Mouse (Mus musculus): ENCODE results near the gene Fam69a.

The Fam69a gene

DNA sequence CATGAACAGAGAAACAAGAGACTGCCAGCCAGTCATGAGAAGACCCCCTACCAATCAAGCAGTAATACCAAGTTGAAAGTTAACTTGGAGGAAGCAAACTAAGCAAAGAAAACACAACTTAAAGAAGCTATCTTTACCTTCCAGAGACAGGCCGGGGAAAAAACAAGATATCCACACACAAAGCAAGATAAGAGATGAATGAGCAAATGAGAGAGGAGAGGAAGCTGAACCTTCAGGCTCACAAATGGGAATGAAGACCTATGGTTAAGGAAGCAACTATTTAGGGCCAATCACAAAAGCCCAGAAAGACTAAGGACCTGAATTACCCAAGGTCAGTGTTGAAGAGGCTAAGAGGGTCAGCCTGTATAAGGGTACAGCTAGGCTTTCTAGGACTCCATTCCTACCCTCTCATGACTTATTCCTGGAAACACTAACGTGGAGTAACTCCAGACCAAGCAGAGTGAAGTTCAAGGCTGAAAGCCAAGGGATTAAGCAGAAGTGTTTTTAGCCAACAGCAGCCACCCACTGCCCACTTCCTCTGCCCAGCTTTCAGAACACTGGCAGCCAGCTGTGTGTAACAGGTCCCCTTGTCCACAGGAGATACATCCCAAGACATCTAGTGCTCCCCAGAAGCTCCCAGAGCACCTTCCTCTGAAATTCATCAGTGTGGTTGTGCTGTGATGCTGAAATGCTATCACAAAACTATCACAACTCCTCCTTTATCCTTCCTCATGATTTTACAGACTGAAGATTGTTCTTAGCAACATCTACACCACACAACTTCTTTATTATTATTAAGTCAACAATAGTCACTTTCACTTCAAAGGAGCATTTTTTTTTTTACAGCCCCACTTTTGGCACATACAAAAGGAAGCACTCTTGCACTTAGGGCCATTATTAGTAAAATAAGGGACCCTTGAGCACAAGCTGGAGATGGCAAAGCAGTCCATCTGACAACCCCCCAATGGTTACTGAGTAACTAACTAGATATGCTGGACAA is 120.5 kb downstream of the Fam69a start:
- DNase-seq (ENCODE audit: extremely low spot score, low read depth, low spot score): no peak

DNA sequence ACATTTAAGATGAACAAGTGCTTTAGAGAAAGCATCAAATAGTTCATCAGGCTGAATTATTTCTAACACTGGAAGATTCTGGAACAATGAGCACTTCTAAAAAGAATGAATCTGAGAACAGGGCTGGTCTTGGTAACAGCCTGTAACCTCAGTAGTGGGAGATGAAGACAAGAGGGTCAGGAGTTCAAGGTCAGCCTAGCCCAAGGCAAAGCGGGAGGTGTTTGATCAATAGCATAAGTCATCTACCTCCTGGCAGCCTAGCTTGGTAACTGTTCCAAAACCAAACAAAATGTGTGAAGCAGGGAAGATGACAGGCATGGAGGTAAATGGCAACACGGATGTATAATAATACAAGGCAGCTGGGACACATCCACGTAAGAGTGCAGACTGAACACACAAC is 122.9 kb downstream of the Fam69a start:
- DNase-seq (ENCODE audit: extremely low spot score, low read depth, low spot score): no peak

DNA sequence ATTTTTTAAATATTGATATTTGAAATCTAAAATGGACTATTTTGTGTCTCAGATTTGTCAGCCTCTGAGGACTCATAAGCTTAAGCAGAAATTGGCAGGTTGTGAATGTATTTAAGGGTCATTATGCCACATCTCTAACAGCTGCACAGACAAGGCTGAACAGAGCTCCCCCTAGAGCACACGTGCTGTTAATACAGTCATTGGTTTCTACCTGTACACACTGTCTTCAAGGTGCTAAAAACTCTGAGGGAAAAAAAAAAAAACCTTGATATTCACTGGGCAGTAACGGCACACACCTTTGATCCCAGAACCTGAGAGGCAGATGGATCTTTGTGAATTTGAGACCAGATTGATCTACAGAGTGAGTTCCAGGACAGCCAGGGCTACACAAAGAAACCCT is 127.9 kb downstream of the Fam69a start:
- DNase-seq (ENCODE audit: extremely low spot score, low read depth, low spot score): no peak

All from hindlimb bud, embryonic 11.5 days (tissue).